ENCODE assay signal across 8 mouse cellular contexts in the genomic region with DNA sequence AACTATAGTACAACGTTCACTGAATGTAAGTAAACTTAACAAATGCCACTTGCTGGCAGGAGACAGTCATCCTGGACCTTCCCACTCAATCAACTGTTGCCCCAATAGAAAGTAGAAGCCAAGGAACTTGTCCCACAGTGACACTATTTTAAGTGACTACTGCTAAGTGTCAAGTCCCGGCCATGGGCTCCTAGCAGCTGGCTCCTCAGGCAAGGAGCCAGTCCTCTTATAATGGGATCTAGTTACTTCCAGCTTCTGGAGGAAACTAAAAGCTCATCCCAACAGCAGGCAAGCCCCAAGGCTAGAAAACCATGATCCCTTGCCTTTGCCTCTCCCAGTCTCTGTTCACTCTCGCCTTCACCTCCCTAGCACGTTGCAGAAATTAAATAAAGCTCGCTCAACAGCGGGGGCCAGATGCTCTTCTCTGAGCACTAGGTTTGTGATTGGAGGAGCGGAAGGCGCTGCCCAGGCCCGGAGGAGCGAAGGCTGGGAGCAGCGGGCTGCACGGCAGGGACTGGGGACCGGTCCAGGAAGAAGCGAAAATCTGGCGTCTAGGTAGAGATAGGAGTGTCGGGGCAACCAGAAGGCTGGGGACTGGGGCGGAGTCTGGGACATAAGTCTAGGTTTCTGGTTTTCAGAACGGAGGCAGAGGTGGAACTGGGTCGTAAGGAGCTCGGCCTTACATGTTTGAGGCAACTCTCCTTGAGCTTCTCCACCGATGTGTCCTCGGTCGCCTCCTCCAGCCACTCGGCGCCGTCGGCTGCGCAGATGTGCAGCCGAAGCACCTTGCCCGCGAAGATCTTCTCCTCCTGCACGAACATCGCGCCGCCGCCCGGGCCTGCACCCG. TPM values are rescaled to one million over a fixed set of nuclear protein-coding genes. Genes with fewer than 3 reads are reported as not detected.
DNase-seq lines count a peak whose midpoint lies in the region; TF ChIP-seq lines count a peak whose summit lies in the region.

No protein-coding gene starts in this region.

- peak overlapping the region; percentile 62 for H3K4me3 ChIP-seq in thymus, adult 2 months (ENCODE audit: control insufficient read depth, insufficient read depth, low read length)
- H3K4me3 ChIP-seq in limb, embryonic 10.5 days: peak overlapping the region; percentile 94

- H3K27ac ChIP-seq in thymus, adult 2 months (ENCODE audit: control insufficient read depth, insufficient read depth, low read length): peak overlapping the region; percentile 7; the same call in 1 of the 2 replicates
- H3K27ac ChIP-seq in limb, embryonic 10.5 days: peak overlapping the region; percentile 86

- H3K9me3 ChIP-seq in limb, embryonic 10.5 days (replicated peaks): no peaks in the 10 kb centered on the region

- peaks cover 9% of the 10 kb centered on the region for H3K4me1 ChIP-seq in thymus, adult 2 months (replicated peaks; ENCODE audit: control insufficient read depth, insufficient read depth, low read length)
- peaks cover 14% of the 10 kb centered on the region for H3K4me1 ChIP-seq in limb, embryonic 10.5 days

- TF ChIP-seq POLR2A in thymus, adult 2 months (IDR thresholded peaks at IDR 0.05; ENCODE audit: control insufficient read depth, extremely low read depth, insufficient read depth, low read length, poor library complexity): no peak

- no peak for TF ChIP-seq CTCF in thymus, adult 2 months (IDR thresholded peaks at IDR 0.05; ENCODE audit: borderline replicate concordance, control insufficient read depth, extremely low read depth, insufficient read depth, low read length, poor library complexity)

- DNase-seq in thymus, adult 2 months: peak; percentile 47
- DNase-seq in thymus, adult 18-20 months: no peak
- DNase-seq in cerebellum, postnatal 14 days: peak; percentile 94 to 95
- DNase-seq in frontal cortex, postnatal 25 days (ENCODE audit: low spot score in 2 of 2): peak; percentile 23 to 28
- peak; percentile 76 for DNase-seq in induced T-regulatory cell, adult 2 months (ENCODE audit: low read depth)
- no peak for DNase-seq in limb, embryonic 10.5 days (ENCODE audit: low spot score)
- peak; percentile 25 for DNase-seq in mesoderm, embryonic 11.5 days (ENCODE audit: low read depth, low spot score)
- peak; percentile 15 to 34 for DNase-seq in spleen, postnatal 36 days (ENCODE audit: low spot score in 2 of 2)

- no peaks in the 10 kb centered on the region for H3K27me3 ChIP-seq in thymus, adult 2 months (ENCODE audit: control insufficient read depth, insufficient read depth, low read length)
- H3K27me3 ChIP-seq in limb, embryonic 10.5 days (ENCODE audit: low read depth, poor library complexity, severe bottlenecking): no peaks in the 10 kb centered on the region

- 3% methylated on average over 38 of the region's 38 CpGs for WGBS in thymus, adult 2 months
- 2% methylated on average over 38 of the region's 38 CpGs for WGBS in limb, embryonic 10.5 days

- H3K36me3 ChIP-seq in thymus, adult 2 months (ENCODE audit: control insufficient read depth, insufficient read depth, low read length): no peaks in the 10 kb centered on the region
- H3K36me3 ChIP-seq in limb, embryonic 10.5 days: no peaks in the 10 kb centered on the region

RNA-seq across cellular contexts. Expression of a gene that starts 0.6 kb away (rescaled TPM):
- 61.9 and 66.3 TPM in 2 replicates for polyA plus RNA-seq in thymus, adult 2 months (2012; rRNA removed)
- polyA plus RNA-seq in limb, embryonic 10.5 days (2016; fragmentation: Nextera tagmentation; extraction: Ambion mirVana): 95.5 and 95.6 TPM in 2 replicates

RNA-seq across cellular contexts. Expression of a gene that starts 37.9 kb away (rescaled TPM):
- 20.7 and 21.7 TPM in 2 replicates for polyA plus RNA-seq in thymus, adult 2 months (2012; rRNA removed)
- polyA plus RNA-seq in limb, embryonic 10.5 days (2016; fragmentation: Nextera tagmentation; extraction: Ambion mirVana): 30.5 and 34.7 TPM in 2 replicates

Comparison
In these comparisons a context has a peak if more than half of its experiments do, and no peak if none do; other contexts are left out.
1. DNase-seq: peak in thymus, adult 2 months (single experiment), cerebellum, postnatal 14 days (2 of 2), frontal cortex, postnatal 25 days (2 of 2), induced T-regulatory cell, adult 2 months (single experiment), mesoderm, embryonic 11.5 days (single experiment) and spleen, postnatal 36 days (2 of 2); none in thymus, adult 18-20 months (0 of 2) and limb, embryonic 10.5 days (single experiment).